Mouse (Mus musculus) ES-Bruce4 (cell line): ENCODE measurements around the gene Cyp26c1.

ENCODE experiments used
- CTCF ChIP-seq: IDR thresholded peaks from one replicate; pipeline ENCODE4 v1.8.1; 2011; ENCODE audit warnings: low read depth, low read length
- EP300 ChIP-seq: IDR thresholded peaks from 2 replicates; pipeline ENCODE4 v1.6.1; 2011; ENCODE audit warnings: low read depth, low read length; ENCODE audit not compliant: insufficient read depth
- POLR2A ChIP-seq: IDR thresholded peaks from one replicate; pipeline ENCODE4 v1.8.1; 2011; ENCODE audit warnings: low read length; ENCODE audit not compliant: insufficient read depth

DNA sequence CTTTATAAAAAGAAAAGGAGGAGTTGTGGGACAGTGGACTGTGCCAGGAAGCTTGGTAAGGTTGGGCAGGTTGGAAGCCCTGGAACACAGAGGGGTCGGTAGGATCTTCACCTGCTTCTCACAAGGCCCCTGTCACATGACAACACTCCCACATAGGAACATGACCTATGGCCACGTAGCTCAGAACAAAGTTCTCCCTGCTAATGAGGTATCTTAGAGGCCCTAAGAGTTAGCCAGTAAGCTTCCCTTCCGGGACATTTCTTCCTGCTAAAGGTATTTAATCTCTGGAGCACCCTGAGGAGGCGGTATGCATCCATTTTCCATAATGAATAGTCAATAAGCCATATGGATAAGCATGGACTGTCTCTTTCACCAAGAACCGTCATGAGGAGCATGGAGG lies 15.9 kb upstream of the Cyp26c1 start:
- TF ChIP-seq CTCF (no peak), EP300 (no peak), POLR2A (no peak)
